Mouse (Mus musculus): ENCODE results near the gene Dync1li2. TPM values are rescaled to one million over a fixed set of nuclear protein-coding genes. Genes with fewer than 3 reads are reported as not detected.

Dync1li2 gene
- polyA plus RNA-seq, 1 experiment from 2014 or later: 55.0 TPM

- Histone ChIP-seq H3K27ac (replicated peaks in 1 of 2; ENCODE audit: control insufficient read depth in 1 of 2, insufficient read depth in 1 of 2, low read depth in 2 of 2, low read length in 2 of 2) (no peak overlapping the region), H3K27me3 (ENCODE audit: control insufficient read depth, insufficient read depth, low read length) (no peaks in the 10 kb centered on the region), H3K4me3 (ENCODE audit: control insufficient read depth in 1 of 2, insufficient read depth in 1 of 2, low read depth in 1 of 2, low read length in 2 of 2) (no peak overlapping the region), H3K4me2 (ENCODE audit: low read length) (no peak overlapping the region), H3K9ac (ENCODE audit: low read length) (no peak overlapping the region), H3K4me1 (ENCODE audit: control insufficient read depth in 2 of 2, insufficient read depth in 2 of 2, low read length in 2 of 2) (peaks cover 10 to 25% of the 10 kb centered on the region in 2 experiments), H3K9me3 (ENCODE audit: control insufficient read depth, low read length) (no peaks in the 10 kb centered on the region), H3K36me3 (ENCODE audit: control insufficient read depth, insufficient read depth, low read length) (peaks cover 97% of the 10 kb centered on the region)
- no peak for ATAC-seq (ENCODE audit: insufficient number of reproducible peaks, insufficient read depth, low FRiP score, low read depth)
- WGBS: 87% methylated on average over 18 of the region's 18 CpGs
These were observed 8.0 kb downstream of the Dync1li2 start for GRCm38 (mm10) chr8:104434826-104435354.

- H3K27ac ChIP-seq (replicated peaks in 1 of 2; ENCODE audit: control insufficient read depth in 1 of 2, insufficient read depth in 1 of 2, low read depth in 2 of 2, low read length in 2 of 2): no peak overlapping the region
- no peaks in the 10 kb centered on the region for H3K27me3 ChIP-seq (ENCODE audit: control insufficient read depth, insufficient read depth, low read length)
- WGBS: 79% methylated on average over 4 of the region's 4 CpGs
- H3K9me3 ChIP-seq (ENCODE audit: control insufficient read depth, low read length): no peaks in the 10 kb centered on the region
- no peak overlapping the region for H3K4me3 ChIP-seq (ENCODE audit: control insufficient read depth in 1 of 2, insufficient read depth in 1 of 2, low read depth in 1 of 2, low read length in 2 of 2)
- no peak overlapping the region for H3K9ac ChIP-seq (ENCODE audit: low read length)
- no peak overlapping the region for H3K4me2 ChIP-seq (ENCODE audit: low read length)
- peaks cover 10 to 25% of the 10 kb centered on the region in 2 experiments for H3K4me1 ChIP-seq (ENCODE audit: control insufficient read depth in 2 of 2, insufficient read depth in 2 of 2, low read length in 2 of 2)
- no peak for ATAC-seq (ENCODE audit: insufficient number of reproducible peaks, insufficient read depth, low FRiP score, low read depth)
- peaks cover 97% of the 10 kb centered on the region for H3K36me3 ChIP-seq (ENCODE audit: control insufficient read depth, insufficient read depth, low read length)
These were observed 8.6 kb downstream of the Dync1li2 start for GRCm38 (mm10) chr8:104434275-104434674.

GRCm38 (mm10) chr8:104433191-104433842 is 9.5 kb downstream of the Dync1li2 start:
- Histone ChIP-seq H3K4me2 (ENCODE audit: low read length) (no peak overlapping the region), H3K9ac (ENCODE audit: low read length) (no peak overlapping the region), H3K36me3 (ENCODE audit: control insufficient read depth, insufficient read depth, low read length) (peaks cover 97% of the 10 kb centered on the region), H3K4me1 (ENCODE audit: control insufficient read depth in 2 of 2, insufficient read depth in 2 of 2, low read length in 2 of 2) (peaks cover 10 to 25% of the 10 kb centered on the region in 2 experiments), H3K9me3 (ENCODE audit: control insufficient read depth, low read length) (no peaks in the 10 kb centered on the region), H3K27ac (replicated peaks in 1 of 2; ENCODE audit: control insufficient read depth in 1 of 2, insufficient read depth in 1 of 2, low read depth in 2 of 2, low read length in 2 of 2) (no peak overlapping the region), H3K27me3 (ENCODE audit: control insufficient read depth, insufficient read depth, low read length) (no peaks in the 10 kb centered on the region), H3K4me3 (ENCODE audit: control insufficient read depth in 1 of 2, insufficient read depth in 1 of 2, low read depth in 1 of 2, low read length in 2 of 2) (no peak overlapping the region)
- no peak for ATAC-seq (ENCODE audit: insufficient number of reproducible peaks, insufficient read depth, low FRiP score, low read depth)
- 91% methylated on average over 5 of the region's 5 CpGs for WGBS

- peaks cover 99% of the 10 kb centered on the region for H3K36me3 ChIP-seq (ENCODE audit: control insufficient read depth, insufficient read depth, low read length)
- no peak for ATAC-seq (ENCODE audit: insufficient number of reproducible peaks, insufficient read depth, low FRiP score, low read depth)
- no peak overlapping the region for H3K27ac ChIP-seq (replicated peaks in 1 of 2; ENCODE audit: control insufficient read depth in 1 of 2, insufficient read depth in 1 of 2, low read depth in 2 of 2, low read length in 2 of 2)
- no peaks in the 10 kb centered on the region for H3K27me3 ChIP-seq (ENCODE audit: control insufficient read depth, insufficient read depth, low read length)
- no peak overlapping the region for H3K4me2 ChIP-seq (ENCODE audit: low read length)
- no peak overlapping the region for H3K4me3 ChIP-seq (ENCODE audit: control insufficient read depth in 1 of 2, insufficient read depth in 1 of 2, low read depth in 1 of 2, low read length in 2 of 2)
- 97% methylated on average over 6 of the region's 6 CpGs for whole genome bisulfite sequencing
- peaks cover 10 to 25% of the 10 kb centered on the region in 2 experiments for H3K4me1 ChIP-seq (ENCODE audit: control insufficient read depth in 2 of 2, insufficient read depth in 2 of 2, low read length in 2 of 2)
- H3K9ac ChIP-seq (ENCODE audit: low read length): no peak overlapping the region
- H3K9me3 ChIP-seq (ENCODE audit: control insufficient read depth, low read length): no peaks in the 10 kb centered on the region
These were observed 10.2 kb downstream of the Dync1li2 start for GRCm38 (mm10) chr8:104432656-104433055.

- no peak overlapping the region for H3K27ac ChIP-seq (replicated peaks in 1 of 2; ENCODE audit: control insufficient read depth in 1 of 2, insufficient read depth in 1 of 2, low read depth in 2 of 2, low read length in 2 of 2)
- WGBS: 82% methylated on average over 7 of the region's 7 CpGs
- no peaks in the 10 kb centered on the region for H3K27me3 ChIP-seq (ENCODE audit: control insufficient read depth, insufficient read depth, low read length)
- H3K4me3 ChIP-seq (ENCODE audit: control insufficient read depth in 1 of 2, insufficient read depth in 1 of 2, low read depth in 1 of 2, low read length in 2 of 2): no peak overlapping the region
- peaks cover under 1 to 9% of the 10 kb centered on the region in 2 experiments; a peak in 3 of 4 replicates for H3K4me1 ChIP-seq (ENCODE audit: control insufficient read depth in 2 of 2, insufficient read depth in 2 of 2, low read length in 2 of 2)
- no peak overlapping the region for H3K4me2 ChIP-seq (ENCODE audit: low read length)
- H3K9ac ChIP-seq (ENCODE audit: low read length): no peak overlapping the region
- ATAC-seq (ENCODE audit: insufficient number of reproducible peaks, insufficient read depth, low FRiP score, low read depth): no peak
- H3K36me3 ChIP-seq (ENCODE audit: control insufficient read depth, insufficient read depth, low read length): peaks cover 100% of the 10 kb centered on the region
- H3K9me3 ChIP-seq (ENCODE audit: control insufficient read depth, low read length): no peaks in the 10 kb centered on the region
These were observed 12.6 kb downstream of the Dync1li2 start for GRCm38 (mm10) chr8:104430230-104430629.

- no peak for ATAC-seq (ENCODE audit: insufficient number of reproducible peaks, insufficient read depth, low FRiP score, low read depth)
- H3K36me3 ChIP-seq (ENCODE audit: control insufficient read depth, insufficient read depth, low read length): peaks cover 100% of the 10 kb centered on the region
- no peaks in the 10 kb centered on the region for H3K4me1 ChIP-seq (ENCODE audit: control insufficient read depth in 2 of 2, insufficient read depth in 2 of 2, low read length in 2 of 2)
- no peaks in the 10 kb centered on the region for H3K9me3 ChIP-seq (ENCODE audit: control insufficient read depth, low read length)
- 90% methylated on average over 13 of the region's 13 CpGs for WGBS
- H3K4me2 ChIP-seq (ENCODE audit: low read length): no peak overlapping the region
- no peak overlapping the region for H3K9ac ChIP-seq (ENCODE audit: low read length)
- H3K27me3 ChIP-seq (ENCODE audit: control insufficient read depth, insufficient read depth, low read length): no peaks in the 10 kb centered on the region
- no peak overlapping the region for H3K27ac ChIP-seq (replicated peaks in 1 of 2; ENCODE audit: control insufficient read depth in 1 of 2, insufficient read depth in 1 of 2, low read depth in 2 of 2, low read length in 2 of 2)
- no peak overlapping the region for H3K4me3 ChIP-seq (ENCODE audit: control insufficient read depth in 1 of 2, insufficient read depth in 1 of 2, low read depth in 1 of 2, low read length in 2 of 2)
These were observed 15.1 kb downstream of the Dync1li2 start for GRCm38 (mm10) chr8:104427703-104428102.

- Histone ChIP-seq H3K4me2 (ENCODE audit: low read length) (no peak overlapping the region), H3K9ac (ENCODE audit: low read length) (no peak overlapping the region), H3K9me3 (ENCODE audit: control insufficient read depth, low read length) (no peaks in the 10 kb centered on the region), H3K27me3 (ENCODE audit: control insufficient read depth, insufficient read depth, low read length) (no peaks in the 10 kb centered on the region), H3K4me1 (ENCODE audit: control insufficient read depth in 2 of 2, insufficient read depth in 2 of 2, low read length in 2 of 2) (no peaks in the 10 kb centered on the region), H3K4me3 (ENCODE audit: control insufficient read depth in 1 of 2, insufficient read depth in 1 of 2, low read depth in 1 of 2, low read length in 2 of 2) (no peak overlapping the region), H3K36me3 (ENCODE audit: control insufficient read depth, insufficient read depth, low read length) (peaks cover 100% of the 10 kb centered on the region), H3K27ac (replicated peaks in 1 of 2; ENCODE audit: control insufficient read depth in 1 of 2, insufficient read depth in 1 of 2, low read depth in 2 of 2, low read length in 2 of 2) (no peak overlapping the region)
- 56% methylated on average over 6 of the region's 6 CpGs for WGBS
- ATAC-seq (ENCODE audit: insufficient number of reproducible peaks, insufficient read depth, low FRiP score, low read depth): no peak
These were observed 20.5 kb downstream of the Dync1li2 start for GRCm38 (mm10) chr8:104422313-104422712.

- 86% methylated on average over 6 of the region's 6 CpGs for WGBS
- Histone ChIP-seq H3K27ac (replicated peaks in 1 of 2; ENCODE audit: control insufficient read depth in 1 of 2, insufficient read depth in 1 of 2, low read depth in 2 of 2, low read length in 2 of 2) (no peak overlapping the region), H3K9me3 (ENCODE audit: control insufficient read depth, low read length) (no peaks in the 10 kb centered on the region), H3K4me2 (ENCODE audit: low read length) (no peak overlapping the region), H3K4me1 (ENCODE audit: control insufficient read depth in 2 of 2, insufficient read depth in 2 of 2, low read length in 2 of 2) (peaks cover 10 to 26% of the 10 kb centered on the region in 2 experiments), H3K4me3 (ENCODE audit: control insufficient read depth in 1 of 2, insufficient read depth in 1 of 2, low read depth in 1 of 2, low read length in 2 of 2) (no peak overlapping the region), H3K9ac (ENCODE audit: low read length) (no peak overlapping the region), H3K36me3 (ENCODE audit: control insufficient read depth, insufficient read depth, low read length) (peaks cover 54% of the 10 kb centered on the region), H3K27me3 (ENCODE audit: control insufficient read depth, insufficient read depth, low read length) (no peaks in the 10 kb centered on the region)
- no peak for ATAC-seq (ENCODE audit: insufficient number of reproducible peaks, insufficient read depth, low FRiP score, low read depth)
These were observed 26.8 kb downstream of the Dync1li2 start for GRCm38 (mm10) chr8:104416022-104416421.

All from heart, embryonic 14.5 days (tissue).